Mouse (Mus musculus) erythroid progenitor cell, adult 5-6 weeks (primary cell): ENCODE results near the gene Olfr221. TPM values are rescaled to one million over a fixed set of nuclear protein-coding genes. Genes with fewer than 3 reads are reported as not detected.

Experiments used
- total RNA-seq, 2 experiments: library from RNA; stranded (forward) in 1 of 2; stranded (reverse) in 1 of 2; fragments of 150-400 nt in 1 of 2; fragments of 186-747, 209-891 nt in 1 of 2; gene quantifications; 2 replicates each; pipeline versions ENCODE4 v1.2.3 to v1.2.4; 2015 to 2017; ENCODE audit warnings: low replicate concordance in 2 of 2

Olfr221 gene
- total RNA-seq, 2 experiments from 2014 or later: not detected

Other genes with a start within 250 kb of the Olfr221 start
- gene AY358078, start 242.4 kb downstream of the Olfr221 start, total RNA-seq (2015; ENCODE audit: low replicate concordance): not detected in 2 replicates
- gene AY358078, start 242.4 kb downstream of the Olfr221 start, total RNA-seq (2017; ENCODE audit: low replicate concordance): not detected in 2 replicates
- gene Ear6, start 188.8 kb downstream of the Olfr221 start, total RNA-seq (2015; ENCODE audit: low replicate concordance): 7.1 and 23.1 TPM in 2 replicates
- 28.3 and 36.7 TPM in 2 replicates for gene Ear6, start 188.8 kb downstream of the Olfr221 start, total RNA-seq (2017; ENCODE audit: low replicate concordance)
- 1.7 and 4.3 TPM in 2 replicates for gene Mettl17, start 157.6 kb downstream of the Olfr221 start, total RNA-seq (2015; ENCODE audit: low replicate concordance)
- gene Mettl17, start 157.6 kb downstream of the Olfr221 start, total RNA-seq (2017; ENCODE audit: low replicate concordance): 11.3 TPM in 1 of 2 replicates, not detected in the other
- gene Slc39a2, start 149.6 kb downstream of the Olfr221 start, total RNA-seq (2015; ENCODE audit: low replicate concordance): 2.1 TPM in 1 of 2 replicates, not detected in the other
- not detected in 2 replicates for gene Slc39a2, start 149.6 kb downstream of the Olfr221 start, total RNA-seq (2017; ENCODE audit: low replicate concordance)
- 18.4 TPM in 1 of 2 replicates, not detected in the other for gene Ndrg2, start 128.3 kb downstream of the Olfr221 start, total RNA-seq (2015; ENCODE audit: low replicate concordance)
- gene Ndrg2, start 128.3 kb downstream of the Olfr221 start, total RNA-seq (2017; ENCODE audit: low replicate concordance): 5.9 and 9.2 TPM in 2 replicates
- not detected in 2 replicates for gene Tppp2, start 124.0 kb downstream of the Olfr221 start, total RNA-seq (2015; ENCODE audit: low replicate concordance)
- gene Tppp2, start 124.0 kb downstream of the Olfr221 start, total RNA-seq (2017; ENCODE audit: low replicate concordance): not detected in 2 replicates
- not detected in 2 replicates for gene Rnase13, start 119.7 kb downstream of the Olfr221 start, total RNA-seq (2015; ENCODE audit: low replicate concordance)
- not detected in 2 replicates for gene Rnase13, start 119.7 kb downstream of the Olfr221 start, total RNA-seq (2017; ENCODE audit: low replicate concordance)
- 6.5 and 20.5 TPM in 2 replicates for gene Arhgef40, start 57.7 kb downstream of the Olfr221 start, total RNA-seq (2015; ENCODE audit: low replicate concordance)
- gene Arhgef40, start 57.7 kb downstream of the Olfr221 start, total RNA-seq (2017; ENCODE audit: low replicate concordance): 11.6 and 16.2 TPM in 2 replicates
- gene Tmem253, start 26.8 kb downstream of the Olfr221 start, total RNA-seq (2015; ENCODE audit: low replicate concordance): 6.5 TPM in 1 of 2 replicates, not detected in the other
- 0.15 TPM in 1 of 2 replicates, not detected in the other for gene Tmem253, start 26.8 kb downstream of the Olfr221 start, total RNA-seq (2017; ENCODE audit: low replicate concordance)
- gene Zfp219, start 21.7 kb downstream of the Olfr221 start, total RNA-seq (2015; ENCODE audit: low replicate concordance): 2.2 and 4.2 TPM in 2 replicates
- 3.9 and 4.8 TPM in 2 replicates for gene Zfp219, start 21.7 kb downstream of the Olfr221 start, total RNA-seq (2017; ENCODE audit: low replicate concordance)
- 211 and 286 TPM in 2 replicates for gene Hnrnpc, start 61.6 kb upstream of the Olfr221 start, total RNA-seq (2015; ENCODE audit: low replicate concordance)
- gene Hnrnpc, start 61.6 kb upstream of the Olfr221 start, total RNA-seq (2017; ENCODE audit: low replicate concordance): 222 and 316 TPM in 2 replicates
- gene Rpgrip1, start 68.2 kb upstream of the Olfr221 start, total RNA-seq (2015; ENCODE audit: low replicate concordance): 0.36 and 10.1 TPM in 2 replicates
- gene Rpgrip1, start 68.2 kb upstream of the Olfr221 start, total RNA-seq (2017; ENCODE audit: low replicate concordance): 1.3 and 9.9 TPM in 2 replicates
- 84.0 and 91.8 TPM in 2 replicates for gene Supt16, start 155.0 kb upstream of the Olfr221 start, total RNA-seq (2015; ENCODE audit: low replicate concordance)
- 174 and 231 TPM in 2 replicates for gene Supt16, start 155.0 kb upstream of the Olfr221 start, total RNA-seq (2017; ENCODE audit: low replicate concordance)
- gene Chd8, start 215.3 kb upstream of the Olfr221 start, total RNA-seq (2015; ENCODE audit: low replicate concordance): 53.0 and 95.2 TPM in 2 replicates
- 69.4 and 84.6 TPM in 2 replicates for gene Chd8, start 215.3 kb upstream of the Olfr221 start, total RNA-seq (2017; ENCODE audit: low replicate concordance)
- 14.7 and 27.0 TPM in 2 replicates for gene Tox4, start 236.7 kb upstream of the Olfr221 start, total RNA-seq (2015; ENCODE audit: low replicate concordance)
- gene Tox4, start 236.7 kb upstream of the Olfr221 start, total RNA-seq (2017; ENCODE audit: low replicate concordance): 20.1 and 20.3 TPM in 2 replicates
- 5.4 and 6.3 TPM in 2 replicates for gene Rab2b, start 237.1 kb upstream of the Olfr221 start, total RNA-seq (2015; ENCODE audit: low replicate concordance)
- 2.7 and 9.2 TPM in 2 replicates for gene Rab2b, start 237.1 kb upstream of the Olfr221 start, total RNA-seq (2017; ENCODE audit: low replicate concordance)